Mouse (Mus musculus) hematopoietic stem cell, adult 5-6 weeks (primary cell): ENCODE measurements around the gene Pi4kb. TPM values are rescaled to one million over a fixed set of nuclear protein-coding genes. Genes with fewer than 3 reads are reported as not detected.
"Not testable (repeated sequence)": the region's sequence is repeated elsewhere in the genome, so short reads cannot be mapped to it uniquely, and the experiment has no call there.

Experiments used
- ATAC-seq, 2 experiments: fragments of 125-278 bp in 1 of 2; replicated peaks in 1 of 2; 2 replicates each; pipeline ENCODE4 v1.8.0; 2016 to 2017; ENCODE audit warnings: inconsistent platforms in 2 of 2, mild to moderate bottlenecking in 2 of 2, moderate number of reproducible peaks in 2 of 2, low read depth in 1 of 2, moderate TSS enrichment in 1 of 2; ENCODE audit not compliant: low FRiP score in 2 of 2, poor library complexity in 2 of 2, severe bottlenecking in 2 of 2, insufficient read depth in 1 of 2, low TSS enrichment in 1 of 2
- total RNA-seq: library from RNA; stranded (forward); fragments of 172-1452, 232-1000 nt; gene quantifications from 2 replicates; pipeline ENCODE4 v1.2.3, GENCODE M21; 2017

The Pi4kb gene
- total RNA-seq, result 28.3 and 34.2 TPM in 2 replicates

DNA sequence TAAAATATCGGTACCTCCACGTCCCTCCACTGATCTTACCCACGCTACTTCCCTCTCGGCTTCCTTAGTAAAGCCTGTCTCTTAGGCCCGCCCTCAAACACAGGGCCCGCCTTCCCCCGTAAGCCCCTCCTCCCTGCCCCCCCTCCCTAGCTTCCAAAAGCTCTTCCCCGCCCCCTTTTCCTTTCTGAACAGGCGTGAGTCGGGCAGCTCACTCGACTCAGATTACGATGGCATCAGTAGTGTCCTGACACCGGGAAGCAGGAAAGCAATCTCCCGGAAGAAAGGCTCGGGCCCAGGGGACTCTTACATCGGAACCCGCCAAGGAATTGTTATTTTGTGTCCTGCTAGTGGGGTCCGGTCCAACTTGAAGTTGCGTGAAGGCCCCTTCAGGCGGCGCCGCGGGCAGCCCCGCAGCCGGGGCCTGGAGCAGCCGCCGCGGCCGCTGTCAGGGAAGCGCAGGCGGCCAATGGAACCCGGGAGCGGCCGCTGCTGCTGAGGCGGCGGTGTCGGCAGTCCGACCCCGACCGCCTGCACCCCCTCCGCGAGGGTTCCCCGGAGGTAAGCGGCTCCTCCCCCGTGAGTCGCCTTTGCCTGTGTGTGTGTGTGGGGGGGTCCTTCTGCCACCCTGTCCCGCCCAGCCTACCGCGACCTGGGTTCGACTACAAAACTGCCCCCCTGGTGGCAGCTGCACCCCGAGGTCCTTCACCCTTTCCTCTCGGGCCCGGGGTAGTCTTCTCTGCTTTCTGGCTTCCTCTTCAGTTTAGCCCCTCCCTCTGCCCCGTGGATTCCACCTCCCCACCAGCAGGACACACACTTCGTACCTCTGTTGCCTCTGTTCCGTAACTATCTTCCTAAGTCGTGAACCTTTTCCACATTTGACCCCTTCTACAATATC, at the start of gene Pi4kb:
Pi4kb (plus strand) TSS at position 204 of the 895 bp plus-strand sequence.
- peak; percentile 83 to 88 for ATAC-seq

DNA sequence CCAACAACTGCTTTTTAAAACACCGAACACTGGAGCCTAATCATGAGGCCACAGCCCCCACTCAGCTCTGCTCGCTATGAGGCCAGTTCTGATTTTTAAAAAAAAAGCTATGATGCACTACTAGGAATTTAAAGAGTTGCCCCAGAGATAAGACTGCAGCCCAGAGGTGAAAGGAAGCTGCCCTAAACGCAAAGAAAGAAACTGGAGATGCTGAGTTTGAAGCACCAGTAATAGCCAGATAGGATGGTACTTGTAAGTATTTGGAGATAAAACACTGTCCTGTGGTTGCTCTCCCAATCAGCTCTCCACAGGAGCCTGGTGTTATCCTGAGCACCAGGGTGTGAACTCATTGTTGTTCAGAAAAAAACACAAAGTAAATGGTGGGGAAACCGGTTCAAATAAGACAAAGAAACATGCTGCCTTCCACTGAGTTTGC, 48.2 kb upstream of the Pi4kb start:
- ATAC-seq, result peak in 1 of 2 experiments; percentile 72; a peak in 2 of 4 replicates

DNA sequence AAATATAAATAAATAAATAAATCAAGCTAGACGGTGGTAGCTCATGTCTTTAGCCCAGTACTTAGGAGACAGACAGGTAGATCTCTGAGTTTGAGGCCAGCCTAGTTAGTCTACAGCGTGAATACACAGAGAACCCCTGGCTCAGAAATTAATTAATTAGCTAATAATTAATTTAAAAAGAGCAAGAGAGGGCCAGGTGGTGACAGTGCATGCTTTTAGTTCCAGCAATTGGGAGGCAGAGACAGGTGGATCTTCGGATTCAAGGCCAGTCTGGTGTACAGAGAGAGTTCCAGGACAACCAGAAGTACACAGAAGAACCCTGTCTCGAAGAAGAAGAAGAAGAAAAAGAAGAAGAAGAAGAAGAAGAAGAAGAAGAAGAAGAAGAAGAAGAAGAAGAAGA, 45.6 kb upstream of the Pi4kb start:
- not testable (repeated sequence) for ATAC-seq

DNA sequence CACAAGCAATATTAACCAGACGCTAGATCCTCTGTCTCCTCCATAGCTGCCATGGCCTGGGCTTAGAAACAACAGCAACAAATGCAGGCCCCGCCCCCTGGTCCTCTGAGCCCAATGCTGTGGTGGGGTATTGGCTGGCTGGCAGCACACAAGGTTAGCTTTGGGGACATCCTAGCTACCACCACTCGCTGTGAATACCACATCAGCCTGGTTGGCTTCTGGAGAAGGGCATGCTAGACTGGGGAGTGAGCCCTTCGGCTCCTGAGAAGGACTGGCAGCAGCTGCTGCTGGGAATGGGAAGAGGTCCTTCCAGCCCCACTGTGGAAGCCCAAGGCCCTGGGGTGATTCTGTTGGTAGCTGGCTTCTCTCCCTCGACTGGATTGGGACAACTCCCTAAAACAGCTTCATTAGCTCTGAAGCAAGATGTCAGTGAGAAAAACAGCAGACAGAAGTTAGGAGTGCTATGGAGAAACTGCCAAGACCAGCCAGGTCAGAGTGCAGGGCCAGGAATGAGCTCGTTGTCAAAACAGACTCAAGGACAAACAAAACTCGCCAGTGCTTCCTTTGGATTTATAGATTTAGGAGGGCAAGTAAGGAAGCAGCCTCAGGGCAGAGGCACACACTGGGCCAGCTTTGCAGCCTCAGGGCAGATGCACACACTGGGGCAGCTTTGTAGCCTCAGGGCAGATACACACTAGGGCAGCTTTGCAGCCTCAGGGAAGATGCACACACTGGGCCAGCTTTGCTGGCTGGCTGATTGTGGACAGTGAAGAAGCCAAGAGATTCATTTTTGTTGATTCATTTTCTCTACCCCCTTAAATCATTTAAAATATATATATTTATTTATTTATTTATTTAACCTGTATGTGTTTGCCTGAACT, 43.9 kb upstream of the Pi4kb start:
- not testable (repeated sequence) for ATAC-seq

DNA sequence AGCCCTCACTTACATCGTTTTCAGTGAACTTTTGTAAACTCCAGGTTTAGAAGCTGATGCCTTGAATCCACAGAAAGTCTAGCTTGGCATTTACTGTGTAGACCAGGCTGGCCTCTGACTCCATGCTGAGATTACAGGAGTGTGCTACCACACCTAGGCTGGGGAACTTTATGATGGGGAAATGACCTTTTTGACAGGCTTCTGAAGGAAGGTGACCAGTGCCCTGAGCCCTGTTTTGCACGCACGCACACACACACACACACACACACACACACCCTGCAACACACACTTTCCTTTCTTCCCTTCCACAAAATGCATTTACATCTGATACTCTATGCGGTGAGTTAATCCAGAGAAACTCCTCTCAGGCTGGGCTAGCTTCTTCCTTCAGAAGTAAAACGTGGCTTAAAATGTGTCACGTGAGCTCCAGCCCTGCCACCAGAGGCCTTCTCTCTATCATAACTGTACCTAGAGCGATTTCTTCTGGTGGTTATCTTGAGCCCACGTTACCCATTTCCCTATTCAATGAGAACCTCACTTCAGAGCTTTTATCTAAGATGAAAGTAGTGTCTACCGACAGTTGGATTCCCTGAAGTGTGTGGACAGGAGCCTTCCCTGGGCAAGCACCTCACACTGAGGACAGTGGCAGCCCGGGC, 43.0 kb upstream of the Pi4kb start:
- not testable (repeated sequence) for ATAC-seq

DNA sequence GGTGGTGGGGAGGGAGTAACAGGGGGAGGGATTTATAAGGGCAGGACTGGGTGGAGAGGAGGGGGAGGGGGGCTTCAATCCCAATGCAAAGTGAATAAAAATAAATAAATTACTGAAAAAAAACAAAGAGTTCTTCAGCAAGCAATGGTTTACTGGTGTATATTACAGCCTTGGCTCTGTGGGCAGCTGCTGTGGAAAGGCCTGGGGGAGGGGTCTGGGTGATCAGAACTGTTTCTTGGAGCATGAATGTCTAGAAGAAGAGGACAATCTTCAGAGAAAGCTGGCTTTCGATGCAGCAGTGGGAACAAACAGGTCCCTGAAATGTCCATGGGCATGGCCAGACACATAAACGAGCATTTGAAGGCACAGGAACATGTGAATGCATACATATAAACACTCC, 42.3 kb upstream of the Pi4kb start:
- not testable (repeated sequence) for ATAC-seq

DNA sequence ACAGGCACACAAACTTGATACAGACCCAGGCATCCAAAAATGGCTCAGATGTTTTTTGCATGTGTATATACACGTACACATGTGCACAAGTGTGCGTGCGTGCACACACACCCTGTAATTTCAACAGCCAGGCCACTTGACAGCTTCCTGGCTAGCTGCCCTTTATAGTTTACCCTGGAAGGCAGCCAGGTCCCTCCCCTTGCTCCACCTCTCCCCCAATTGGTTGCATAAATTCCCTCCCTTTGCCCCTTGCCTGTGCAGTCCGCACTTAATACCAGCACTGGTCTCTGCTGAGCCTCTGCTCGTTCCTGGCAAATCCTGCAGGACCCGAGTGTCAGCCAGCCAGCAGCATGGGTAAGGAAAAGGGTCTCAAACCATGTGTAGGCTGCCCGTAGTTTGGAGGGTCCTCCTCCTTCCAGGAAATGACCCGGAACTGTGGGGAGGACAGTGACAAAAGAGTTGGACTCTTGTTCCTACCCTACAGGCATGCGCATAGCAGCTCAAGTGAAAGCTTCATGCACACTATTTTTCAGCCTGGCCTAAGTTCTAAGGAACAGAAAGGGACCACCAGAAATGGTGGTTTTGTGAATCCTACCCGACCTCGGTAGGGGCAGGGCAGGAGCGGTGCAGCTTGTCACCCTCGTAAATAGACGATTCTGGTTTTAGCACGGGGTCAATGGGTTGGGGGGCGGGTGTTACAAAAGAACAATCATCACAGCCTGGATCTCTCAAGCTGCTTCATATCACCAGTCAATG, 41.5 kb upstream of the Pi4kb start, which contains the start of gene Selenbp1:
Selenbp1 (plus strand) TSS at position 248 of the 756 bp plus-strand sequence.
- peak; percentile 76 to 86 for ATAC-seq

DNA sequence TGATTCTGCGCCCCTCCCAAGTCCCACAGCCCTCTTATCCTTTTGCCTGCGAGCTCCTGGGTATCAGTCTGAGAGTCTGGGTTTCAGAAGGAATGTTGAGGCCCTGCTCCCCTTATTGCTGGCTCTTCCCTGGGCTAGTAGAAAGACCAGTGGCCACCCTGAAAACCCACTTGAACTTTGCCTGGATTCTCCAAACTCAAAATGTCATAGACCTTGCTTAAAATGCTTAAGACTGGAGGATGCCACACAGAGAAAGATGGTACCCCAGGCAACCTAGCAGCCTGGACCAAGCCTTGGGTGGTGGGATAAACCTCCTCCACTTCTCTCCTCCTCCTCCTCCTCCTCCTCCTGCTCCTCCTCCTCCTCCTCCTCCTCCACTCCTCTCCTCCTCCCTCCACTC, 40.9 kb upstream of the Pi4kb start:
- ATAC-seq, result not testable (repeated sequence)

DNA sequence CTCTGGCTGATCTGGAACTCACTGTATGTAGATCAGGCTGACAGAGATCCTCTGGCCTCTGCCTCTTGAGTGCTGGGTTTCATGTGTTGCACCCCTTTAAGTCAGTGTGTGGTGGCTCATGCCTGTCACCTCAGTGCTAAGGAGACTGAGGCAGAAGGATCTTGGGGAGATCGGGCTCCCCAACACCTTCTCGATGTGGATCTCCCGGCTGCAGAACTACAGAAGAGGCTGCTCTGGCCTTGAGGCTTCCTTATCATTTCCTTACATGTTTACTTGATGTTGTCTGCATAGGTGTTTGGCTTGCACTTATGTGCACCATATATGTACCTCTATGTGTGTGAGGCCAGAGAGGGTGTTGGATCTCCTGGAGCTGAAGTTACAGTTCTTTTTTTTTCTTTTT, 40.0 kb upstream of the Pi4kb start:
- ATAC-seq, result not testable (repeated sequence)

DNA sequence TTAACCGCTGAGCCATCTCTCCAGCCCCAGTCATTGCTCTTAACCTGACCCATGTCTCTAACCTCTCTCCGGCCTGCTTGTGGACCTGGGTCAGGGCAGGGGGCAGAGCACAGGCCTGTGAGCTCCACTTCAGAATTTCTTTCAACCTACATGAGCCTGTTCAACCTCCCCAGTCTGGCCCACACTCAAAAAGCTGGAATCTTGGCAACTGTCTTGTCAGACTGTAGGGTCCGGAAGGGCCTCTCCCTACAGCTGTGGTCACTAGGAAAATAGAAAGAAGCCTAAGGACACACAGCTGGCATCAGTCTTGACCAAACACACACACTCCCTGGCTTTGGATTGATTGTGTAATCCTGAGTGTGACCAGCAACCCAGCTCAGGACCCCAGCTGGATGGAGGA, 39.2 kb upstream of the Pi4kb start:
- not testable (repeated sequence) for ATAC-seq

DNA sequence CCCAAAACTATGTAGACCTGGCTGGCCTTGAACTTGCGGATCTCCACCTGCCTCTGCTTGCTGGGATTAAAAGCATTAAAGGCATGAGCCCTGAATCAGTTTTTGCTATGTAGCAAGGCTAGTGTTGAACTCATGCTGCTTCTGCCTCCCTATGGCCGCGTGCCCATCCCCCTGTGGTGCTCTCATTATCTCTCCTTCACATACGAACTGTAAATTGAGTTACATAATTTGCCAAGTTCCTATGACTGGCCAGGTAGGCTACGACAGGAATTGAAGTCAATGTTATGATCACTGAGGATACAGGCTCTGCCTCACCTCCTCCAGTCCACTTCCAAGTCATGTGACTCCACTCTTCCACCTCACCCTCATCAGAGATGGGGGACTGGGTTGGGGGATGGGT, 38.4 kb upstream of the Pi4kb start:
- not testable (repeated sequence) for ATAC-seq

DNA sequence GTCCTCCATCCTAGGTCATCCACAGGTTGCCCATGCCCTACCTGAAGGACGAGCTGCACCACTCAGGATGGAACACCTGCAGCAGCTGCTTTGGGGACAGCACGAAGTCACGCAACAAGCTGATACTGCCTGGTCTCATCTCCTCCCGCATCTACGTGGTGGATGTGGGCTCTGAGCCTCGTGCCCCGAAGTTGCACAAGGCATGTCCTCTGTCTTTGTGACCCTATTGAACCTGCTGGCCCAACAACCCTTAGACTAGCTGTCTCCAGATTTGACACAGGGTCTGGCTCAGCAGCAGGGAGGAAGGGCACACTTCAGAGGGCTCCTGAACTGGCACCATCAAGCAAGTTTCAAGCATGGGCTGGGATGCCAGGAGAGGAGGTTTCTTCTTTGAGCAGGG, 37.3 kb upstream of the Pi4kb start:
- not testable (repeated sequence) for ATAC-seq

DNA sequence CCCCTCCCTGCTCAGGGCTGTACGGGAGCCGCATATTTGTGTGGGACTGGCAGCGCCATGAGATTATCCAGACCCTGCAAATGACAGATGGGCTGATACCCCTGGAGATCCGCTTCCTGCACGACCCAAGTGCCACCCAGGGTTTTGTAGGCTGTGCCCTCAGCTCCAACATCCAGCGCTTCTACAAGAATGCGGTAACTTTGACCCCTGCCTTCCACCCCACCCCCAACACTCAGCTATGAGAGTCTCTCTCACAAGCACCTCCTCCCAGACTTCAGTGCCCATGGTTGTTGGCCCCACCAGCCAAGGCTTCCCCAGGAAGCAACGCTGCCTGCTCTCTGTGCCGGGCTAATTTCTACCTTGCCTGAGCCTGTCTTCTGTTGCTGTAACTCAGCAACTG, 34.5 kb upstream of the Pi4kb start:
- ATAC-seq, result not testable (repeated sequence)

DNA sequence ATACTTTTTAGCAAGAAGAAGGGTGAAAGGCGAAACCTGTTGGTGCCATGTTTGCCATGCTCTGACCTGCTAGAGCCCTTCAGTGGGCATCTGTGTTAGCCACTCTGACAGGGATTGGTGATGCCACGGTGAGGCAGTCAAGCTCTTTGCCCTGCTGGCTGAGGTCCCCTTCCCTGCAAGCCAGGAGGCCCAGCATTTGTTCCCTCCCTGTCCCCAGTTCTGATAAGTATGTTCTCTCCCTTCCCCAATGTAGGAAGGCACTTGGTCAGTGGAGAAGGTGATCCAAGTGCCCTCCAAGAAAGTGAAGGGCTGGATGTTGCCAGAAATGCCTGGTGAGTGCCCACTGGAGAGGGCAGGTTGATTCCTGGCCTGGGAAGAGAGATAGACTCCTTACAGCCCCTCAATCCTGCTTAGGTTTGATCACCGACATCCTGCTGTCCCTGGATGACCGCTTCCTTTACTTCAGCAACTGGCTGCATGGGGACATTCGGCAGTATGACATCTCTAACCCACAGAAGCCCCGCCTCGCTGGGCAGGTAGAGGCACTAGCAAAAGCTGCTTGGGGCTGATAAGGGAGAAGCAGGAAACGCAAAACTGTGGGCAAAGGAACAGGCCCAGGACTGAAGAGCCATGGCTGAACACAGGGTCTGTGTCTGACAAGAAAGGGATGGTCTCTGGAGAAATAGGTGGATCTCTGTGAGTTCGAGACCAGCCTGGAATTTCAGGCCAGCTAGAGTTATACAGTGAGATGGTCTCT, 32.1 kb upstream of the Pi4kb start:
- ATAC-seq, result peak; percentile 72 to 82

DNA sequence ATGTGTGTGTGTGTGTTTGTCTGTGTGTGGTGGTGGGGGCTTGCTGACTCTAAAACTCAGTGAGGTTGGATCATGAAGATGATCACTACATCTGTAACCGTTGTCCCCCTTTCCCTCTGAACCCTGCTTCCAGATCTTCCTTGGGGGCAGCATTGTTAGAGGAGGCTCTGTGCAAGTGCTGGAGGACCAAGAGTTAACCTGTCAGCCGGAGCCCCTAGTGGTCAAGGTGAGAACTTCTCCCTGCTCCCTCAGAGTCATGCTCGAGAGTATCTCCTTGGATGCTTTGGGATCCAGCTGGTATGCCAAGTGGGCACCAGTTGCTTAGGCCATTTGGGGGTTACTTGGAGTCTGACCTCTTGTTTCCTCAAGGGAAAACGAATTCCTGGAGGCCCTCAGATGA, 30.8 kb upstream of the Pi4kb start:
- peak; percentile 37 to 47; a peak in 1 of 4 replicates for ATAC-seq

DNA sequence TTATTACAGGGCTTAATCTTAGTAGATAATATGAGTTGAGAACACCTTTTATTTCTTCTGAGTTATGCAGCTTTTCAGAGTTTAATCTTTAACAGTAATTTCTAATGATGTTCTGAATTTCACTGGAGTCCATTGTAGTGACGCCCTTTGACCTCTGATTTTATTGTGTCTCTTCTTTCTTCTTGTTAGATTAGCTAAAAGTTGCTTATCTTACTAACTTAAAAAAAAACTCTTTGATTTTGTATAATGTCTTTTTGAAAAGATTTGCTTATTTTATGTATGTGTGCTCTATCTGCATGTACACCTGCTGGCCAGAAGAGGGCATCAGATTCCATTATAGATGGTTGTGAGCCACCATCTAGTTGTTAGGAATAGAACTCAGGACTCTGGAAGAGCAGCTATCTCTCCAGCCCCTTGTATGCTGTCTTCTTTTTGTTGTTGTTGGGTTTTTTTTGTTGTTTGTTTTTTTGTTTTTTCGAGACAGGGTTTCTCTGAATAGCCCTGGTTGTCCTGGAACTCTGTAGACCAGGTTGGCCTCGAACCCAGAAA, 26.4 kb upstream of the Pi4kb start:
- no peak for ATAC-seq
